Mouse (Mus musculus): ENCODE measurements around the gene Sorcs2.
"Not testable (repeated sequence)": the region's sequence is repeated elsewhere in the genome, so short reads cannot be mapped to it uniquely, and the experiment has no call there.

The Sorcs2 gene

GRCm38 (mm10) chr5:36390591-36390927, 7.4 kb downstream of the Sorcs2 start:
- DNase-seq (ENCODE audit: low read depth, low spot score): not testable (repeated sequence)

GRCm38 (mm10) chr5:36389731-36390590, 8.0 kb downstream of the Sorcs2 start:
- DNase-seq (ENCODE audit: low read depth, low spot score): no peak

- no peak for DNase-seq (ENCODE audit: low read depth, low spot score)
Observed at GRCm38 (mm10) chr5:36385062-36385461, 12.9 kb downstream of the Sorcs2 start.

GRCm38 (mm10) chr5:36383431-36383830, 14.5 kb downstream of the Sorcs2 start:
- DNase-seq (ENCODE audit: low read depth, low spot score): no peak

GRCm38 (mm10) chr5:36382721-36383120, 15.2 kb downstream of the Sorcs2 start:
- no peak for DNase-seq (ENCODE audit: low read depth, low spot score)

- DNase-seq (ENCODE audit: low read depth, low spot score): no peak
Observed at GRCm38 (mm10) chr5:36382134-36382693, 15.7 kb downstream of the Sorcs2 start.

- no peak for DNase-seq (ENCODE audit: low read depth, low spot score)
Observed at GRCm38 (mm10) chr5:36379938-36380511, 17.9 kb downstream of the Sorcs2 start.

GRCm38 (mm10) chr5:36378370-36378738, 19.6 kb downstream of the Sorcs2 start:
- no peak for DNase-seq (ENCODE audit: low read depth, low spot score)

- DNase-seq (ENCODE audit: low read depth, low spot score): no peak
Observed at GRCm38 (mm10) chr5:36377456-36378369, 20.2 kb downstream of the Sorcs2 start.

- DNase-seq (ENCODE audit: low read depth, low spot score): no peak
Observed at GRCm38 (mm10) chr5:36375886-36376285, 22.1 kb downstream of the Sorcs2 start.

- DNase-seq (ENCODE audit: low read depth, low spot score): no peak
Observed at GRCm38 (mm10) chr5:36374221-36375050, 23.5 kb downstream of the Sorcs2 start.

- DNase-seq (ENCODE audit: low read depth, low spot score): peak; percentile 68
Observed at GRCm38 (mm10) chr5:36373246-36373891, 24.6 kb downstream of the Sorcs2 start.

GRCm38 (mm10) chr5:36371731-36372130, 26.2 kb downstream of the Sorcs2 start:
- DNase-seq (ENCODE audit: low read depth, low spot score): no peak

- no peak for DNase-seq (ENCODE audit: low read depth, low spot score)
Observed at GRCm38 (mm10) chr5:36369261-36369684, 28.7 kb downstream of the Sorcs2 start.

- no peak for DNase-seq (ENCODE audit: low read depth, low spot score)
Observed at GRCm38 (mm10) chr5:36368511-36369135, 29.3 kb downstream of the Sorcs2 start.

- DNase-seq (ENCODE audit: low read depth, low spot score): no peak
Observed at GRCm38 (mm10) chr5:36367911-36368310, 30.0 kb downstream of the Sorcs2 start.

GRCm38 (mm10) chr5:36367181-36367610, 30.7 kb downstream of the Sorcs2 start:
- no peak for DNase-seq (ENCODE audit: low read depth, low spot score)

- DNase-seq (ENCODE audit: low read depth, low spot score): no peak
Observed at GRCm38 (mm10) chr5:36361749-36362148, 36.2 kb downstream of the Sorcs2 start.

GRCm38 (mm10) chr5:36360343-36360742, 37.6 kb downstream of the Sorcs2 start:
- no peak for DNase-seq (ENCODE audit: low read depth, low spot score)
